Mouse (Mus musculus) cerebellum, adult 2 months (tissue): ENCODE measurements around the gene Dctd. TPM values are rescaled to one million over a fixed set of nuclear protein-coding genes. Genes with fewer than 3 reads are reported as not detected.

Experiments
- DNase-seq, 2 experiments: peaks; one replicate each; pipeline ENCODE4 v3.0.0; 2021
- H3K27ac ChIP-seq: fragments of 200-500 bp; 2 replicates; pipeline ENCODE4 v1.5.1; 2012; ENCODE audit warnings: low read length, control low read depth, inconsistent platforms; ENCODE audit not compliant: insufficient read depth
- H3K27me3 ChIP-seq: fragments of 200-500 bp; 2 replicates; pipeline ENCODE4 v1.6.1; 2012; ENCODE audit warnings: inconsistent platforms, mild to moderate bottlenecking, low read length, moderate library complexity; ENCODE audit not compliant: control insufficient read depth, insufficient read depth
- H3K4me1 ChIP-seq: fragments of 200-500 bp; 2 replicates; pipeline ENCODE4 v1.6.1; 2011; ENCODE audit warnings: low read length; ENCODE audit not compliant: control insufficient read depth, insufficient read depth
- H3K4me3 ChIP-seq: fragments of 200-500 bp; replicated peaks from 2 replicates; pipeline ENCODE3; 2011; ENCODE audit warnings: mild to moderate bottlenecking, low read depth, low read length, control low read depth; ENCODE audit not compliant: insufficient read depth
- CTCF ChIP-seq: fragments of 200-500 bp; IDR thresholded peaks from 2 replicates; pipeline ENCODE4 v1.5.1; 2011; ENCODE audit warnings: low read depth, mild to moderate bottlenecking, control low read depth, low read length, moderate library complexity, borderline replicate concordance; ENCODE audit not compliant: insufficient read depth
- POLR2A ChIP-seq: fragments of 200-500 bp; IDR thresholded peaks from 2 replicates; pipeline ENCODE4 v1.6.1; 2011; ENCODE audit warnings: low read length, control low read depth, borderline replicate concordance; ENCODE audit not compliant: insufficient read depth
- WGBS: fragments of 180-500 bp; shearing (Covaris S2); methylation state at CpG from one replicate; pipeline ENCODE4 v1.1.7; 2018; 5-methylcytosine and 5-hydroxymethylcytosine counted together
- polyA plus RNA-seq: library from polyadenylated mRNA; depleted of rRNA; stranded (reverse); fragments of >200 nt; gene quantifications from 2 replicates; pipeline ENCODE4 v1.2.3, GENCODE M21; 2012; rRNA removed

Gene Dctd
- polyA plus RNA-seq, result 5.9 and 7.4 TPM in 2 replicates

DNA sequence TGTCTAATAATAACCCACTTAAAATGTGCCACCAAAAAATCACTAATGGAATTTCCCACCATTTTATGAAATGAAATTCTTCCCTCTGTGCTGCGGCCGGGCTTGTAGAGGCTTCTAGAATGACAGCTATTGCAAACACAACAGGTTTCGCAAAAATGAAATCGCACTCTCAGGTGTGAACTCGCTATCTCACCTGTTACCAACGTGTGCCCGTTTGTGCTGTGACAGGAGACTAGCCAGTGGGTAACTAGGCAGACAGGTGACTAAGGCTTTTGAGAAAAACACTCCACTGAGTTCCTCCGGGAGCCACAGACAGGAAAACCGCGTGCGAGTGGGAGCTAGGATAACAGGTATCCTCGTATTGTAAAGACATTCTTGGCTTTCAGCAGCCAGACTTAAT, at the start of gene Dctd:
TSS of gene Dctd (plus strand) at position 301 of the 400 bp plus-strand sequence.
- no peak for DNase-seq
- WGBS, result 97% methylated on average over 12 of the region's 12 CpGs
- H3K27me3 ChIP-seq, result no peaks in the 10 kb centered on the region; the same call in 1 of the 2 replicates
- H3K27ac ChIP-seq, result no peak within 1 kb of the TSS
- H3K4me3 ChIP-seq, result no peak within 1 kb of the TSS
- H3K4me1 ChIP-seq, result no peaks in the 10 kb centered on the region
- TF ChIP-seq POLR2A (no peak), CTCF (no peak)

DNA sequence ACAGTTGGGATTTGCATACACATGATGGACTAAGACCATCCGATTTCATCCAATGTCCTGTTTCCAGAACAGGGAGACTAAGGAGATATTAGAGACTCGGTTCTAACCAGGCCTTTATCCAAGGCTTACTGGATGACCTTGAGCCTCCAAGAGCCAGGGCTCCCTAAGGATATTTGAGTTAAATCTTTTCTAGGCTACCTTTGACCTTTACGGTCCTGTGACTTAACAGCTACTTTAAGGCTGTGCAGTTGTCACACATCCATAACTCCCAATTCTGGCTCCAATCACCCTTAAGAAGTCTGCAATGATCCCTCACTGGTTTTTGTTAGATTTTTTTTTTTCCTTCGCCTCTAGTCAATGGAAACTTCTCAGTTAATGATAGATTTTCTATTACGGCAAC, 45.3 kb upstream of the Dctd start:
- Histone ChIP-seq H3K4me1 (no peaks in the 10 kb centered on the region), H3K4me3 (no peak overlapping the region), H3K27ac (no peak overlapping the region), H3K27me3 (no peaks in the 10 kb centered on the region)
- no peak for TF ChIP-seq POLR2A
- TF ChIP-seq CTCF, result no peak
- DNase-seq, result no peak
- WGBS, result 92% methylated on average over 5 of the region's 5 CpGs

DNA sequence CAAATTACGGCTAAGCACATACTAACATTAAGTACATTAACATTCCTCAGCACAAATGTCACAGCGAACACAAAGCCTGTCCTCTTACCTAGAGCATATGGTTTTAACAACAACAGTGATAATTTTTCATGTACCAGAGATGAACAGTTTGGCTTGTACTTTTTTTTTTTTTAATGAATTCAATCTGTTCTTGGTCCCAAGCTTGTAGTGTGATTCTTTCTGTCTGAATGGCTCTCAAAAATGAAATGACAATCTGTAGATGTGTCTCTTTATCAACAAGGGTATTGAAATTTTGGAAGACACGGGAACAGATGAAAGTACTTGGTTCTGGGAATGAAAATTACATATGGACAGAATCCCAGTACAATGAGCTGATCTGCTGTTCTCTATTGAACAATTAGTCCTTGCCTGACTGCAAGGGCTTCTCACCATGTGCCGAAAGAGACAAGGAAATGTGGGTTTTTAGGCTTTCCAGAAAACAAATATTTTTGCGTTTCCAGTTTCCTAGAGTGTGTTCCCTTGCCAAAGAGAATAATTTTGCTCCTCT, 35.3 kb upstream of the Dctd start:
- Histone ChIP-seq H3K4me3 (no peak overlapping the region), H3K27me3 (no peaks in the 10 kb centered on the region), H3K4me1 (no peaks in the 10 kb centered on the region), H3K27ac (no peak overlapping the region)
- no peak for TF ChIP-seq CTCF
- no peak for TF ChIP-seq POLR2A
- no peak for DNase-seq
- WGBS, result 77% methylated on average over 5 of the region's 5 CpGs

DNA sequence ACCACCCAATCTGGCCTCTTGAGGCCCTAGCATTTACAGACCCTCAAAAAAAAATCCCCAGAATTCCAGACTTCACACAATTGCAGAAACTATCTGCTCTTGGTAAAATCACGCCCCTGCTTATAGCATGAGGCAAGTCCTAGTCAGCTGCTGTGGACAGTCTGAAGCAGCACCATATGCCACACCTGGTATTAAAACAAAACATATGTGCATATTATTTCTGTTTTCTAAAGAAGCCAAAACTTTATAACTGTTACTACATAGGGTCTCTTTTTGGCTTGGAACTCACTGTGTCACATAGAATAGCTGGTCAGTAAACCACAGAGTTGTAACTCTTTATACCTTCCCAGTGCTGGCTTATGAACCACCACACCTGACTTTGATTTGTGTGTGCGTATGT, 24.7 kb upstream of the Dctd start:
- H3K4me3 ChIP-seq, result no peak overlapping the region
- no peak overlapping the region for H3K27ac ChIP-seq
- peaks cover 1% of the 10 kb centered on the region; the same call in 1 of the 2 replicates for H3K27me3 ChIP-seq
- DNase-seq, result no peak
- no peaks in the 10 kb centered on the region for H3K4me1 ChIP-seq
- no peak for TF ChIP-seq CTCF
- TF ChIP-seq POLR2A, result no peak
- 93% methylated on average over 2 of the region's 2 CpGs for WGBS

DNA sequence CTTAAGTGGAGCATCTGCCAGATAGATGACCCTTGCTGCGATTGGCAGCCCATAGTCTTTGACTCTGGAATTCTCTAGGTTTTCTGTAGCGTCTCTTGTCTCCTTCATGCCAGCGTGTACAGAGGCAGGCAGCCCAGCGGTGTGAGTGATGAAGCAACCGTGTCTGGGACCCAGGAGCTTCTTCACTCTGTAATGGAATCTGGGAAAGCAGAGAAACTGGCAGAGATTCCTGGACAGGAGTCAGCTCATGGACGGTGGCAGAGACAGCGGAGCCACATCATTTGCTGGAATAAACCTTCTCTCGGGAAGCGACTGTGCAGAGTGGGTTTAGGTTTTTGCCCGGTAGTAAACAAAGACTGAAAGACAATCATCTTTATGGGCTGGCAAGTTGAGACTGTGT, 16.5 kb upstream of the Dctd start:
- DNase-seq, result no peak
- TF ChIP-seq POLR2A (no peak), CTCF (no peak)
- Histone ChIP-seq H3K4me1 (no peaks in the 10 kb centered on the region), H3K27ac (no peak overlapping the region), H3K4me3 (no peak overlapping the region), H3K27me3 (peaks cover 1% of the 10 kb centered on the region; the same call in 1 of the 2 replicates)
- WGBS, result 18% methylated on average over 10 of the region's 10 CpGs

DNA sequence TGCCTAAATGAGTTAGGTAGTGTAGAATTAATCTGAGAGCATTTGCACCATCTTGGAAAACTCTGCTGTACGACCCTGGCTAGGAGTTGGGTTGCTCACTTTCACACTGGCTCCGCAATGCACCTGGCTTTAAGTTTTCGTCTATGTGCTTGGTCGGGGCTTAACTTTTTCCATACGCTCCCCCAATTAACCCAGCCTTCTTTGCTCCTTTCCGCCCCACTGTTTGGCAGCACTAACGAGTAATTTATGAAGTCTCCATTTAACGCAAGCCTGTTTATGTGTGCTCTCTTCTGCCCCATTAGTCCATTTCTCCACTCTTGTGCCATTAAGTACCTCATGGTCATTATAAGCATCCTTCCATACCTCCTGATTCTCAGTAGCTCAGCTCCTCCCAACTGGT, 8.2 kb upstream of the Dctd start:
- no peak for TF ChIP-seq POLR2A
- TF ChIP-seq CTCF, result no peak
- DNase-seq, result no peak
- 88% methylated on average over 8 of the region's 8 CpGs for WGBS

DNA sequence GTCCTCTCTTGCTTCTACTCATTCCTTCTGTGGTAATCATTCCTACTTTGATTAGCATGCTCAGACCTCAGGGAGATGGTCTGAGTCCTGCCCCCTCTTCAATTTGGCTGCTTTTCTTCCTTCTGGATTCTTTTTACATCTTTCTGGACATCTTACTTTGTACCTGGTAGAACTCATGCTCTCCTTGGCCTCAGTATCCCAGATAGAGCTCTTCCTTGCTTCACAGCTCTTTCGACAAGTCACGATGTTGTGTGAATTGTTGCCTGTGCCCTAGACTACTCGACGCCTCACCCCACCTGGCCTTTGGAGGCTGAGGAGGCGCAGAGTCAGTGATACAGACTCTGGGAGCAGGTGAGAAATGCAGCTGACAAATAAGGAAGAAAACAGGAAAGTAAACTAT, 3.5 kb upstream of the Dctd start:
- WGBS, result 97% methylated on average over 5 of the region's 5 CpGs
- H3K4me3 ChIP-seq, result no peak overlapping the region
- H3K4me1 ChIP-seq, result no peaks in the 10 kb centered on the region

More for the DNA sequence above, 8.2 kb upstream of the Dctd start:
- Histone ChIP-seq H3K4me3 (no peak overlapping the region), H3K27ac (no peak overlapping the region), H3K4me1 (no peaks in the 10 kb centered on the region), H3K27me3 (no peaks in the 10 kb centered on the region)

DNA sequence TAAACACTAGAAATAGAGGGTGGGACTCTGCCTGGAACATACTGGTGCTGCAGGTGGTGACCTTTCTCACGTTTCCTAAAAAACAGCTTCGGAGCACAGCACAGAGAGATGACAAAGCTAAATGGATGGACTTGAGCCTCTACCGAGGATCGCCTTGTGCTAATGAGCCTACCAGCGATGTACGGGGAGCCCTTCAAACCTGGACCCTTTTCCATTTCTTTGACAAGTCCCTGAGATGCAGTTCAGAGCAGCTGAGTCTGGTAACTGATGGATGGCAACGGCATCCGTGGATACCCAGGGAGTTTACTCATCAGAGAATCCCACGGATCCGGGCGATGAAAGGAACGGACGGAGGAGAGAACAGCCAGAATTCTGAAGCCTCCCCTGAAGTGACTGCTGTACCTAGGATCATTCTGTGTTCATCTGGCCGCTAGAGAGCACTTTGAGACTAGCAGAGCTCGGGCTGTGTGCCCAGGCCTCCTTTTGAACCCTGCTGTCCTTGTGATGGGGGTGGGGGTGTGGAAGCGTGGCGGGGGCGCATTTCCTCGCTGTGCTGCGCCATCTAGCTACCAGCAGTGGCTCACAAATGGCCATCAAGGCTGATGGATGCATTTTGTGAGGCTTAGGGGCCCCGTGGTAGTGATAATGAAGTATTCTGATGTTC, 1.6 kb upstream of the Dctd start:
- Histone ChIP-seq H3K27ac (no peak overlapping the region), H3K4me3 (peak overlapping the region; percentile 23), H3K27me3 (no peaks in the 10 kb centered on the region), H3K4me1 (no peaks in the 10 kb centered on the region)
- TF ChIP-seq CTCF (peak; percentile 68), POLR2A (no peak)
- 2% methylated on average over 21 of the region's 21 CpGs for WGBS
- peak; percentile 81 to 86 for DNase-seq

More for the DNA sequence above, 3.5 kb upstream of the Dctd start:
- Histone ChIP-seq H3K27me3 (no peaks in the 10 kb centered on the region), H3K27ac (no peak overlapping the region)
- no peak for DNase-seq
- TF ChIP-seq CTCF (no peak), POLR2A (no peak)
